Mouse (Mus musculus) embryonic stem cell, embryonic (primary cell): Measurements from ENCODE around the gene Tex22.

ENCODE experiments used
- CTCF ChIA-PET, 4 experiments: fragments of 300-600 bp in 2 of 4; fragments of 350-600 bp in 2 of 4; sonication (Branson Sonifier 250); formaldehyde crosslinking; loops; one replicate each; lab custom pipeline; 2022; ENCODE audit warnings: inconsistent platforms in 2 of 4; lab: Charles Lee
- POLR2A ChIA-PET, 4 experiments: fragments of 300-600 bp in 2 of 4; fragments of 350-600 bp in 2 of 4; sonication (Branson Sonifier 250); formaldehyde crosslinking; loops; one replicate each; lab custom pipeline; 2022; ENCODE audit warnings: antibody characterized with exemption in 4 of 4, inconsistent platforms in 1 of 4; lab: Charles Lee

Gene Tex22

DNA sequence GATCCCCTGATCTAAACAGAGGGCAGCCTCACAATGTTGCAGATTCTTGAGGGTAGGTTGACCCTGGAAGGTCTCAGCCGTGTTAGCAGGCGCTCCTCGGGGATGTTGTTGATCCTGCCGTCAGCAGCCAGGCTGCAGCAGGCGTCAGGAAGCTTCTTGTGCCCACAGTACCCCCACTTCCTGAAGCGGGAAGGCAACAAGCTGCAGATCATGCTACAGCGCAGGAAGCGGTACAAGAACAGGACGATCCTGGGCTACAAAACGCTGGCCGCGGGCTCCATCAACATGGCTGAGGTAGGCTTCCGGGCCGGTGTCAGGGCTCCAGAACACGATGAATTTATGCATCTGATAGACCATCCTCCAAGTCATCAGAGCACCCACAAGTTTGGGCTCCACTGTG is 27.4 kb upstream of the Tex22 start:
- CTCF ChIA-PET, result interaction anchor here in 3 of 4 experiments (0.7 to 1.3 kb wide), 4 partner anchors 15 to 57 kb away, joined by 3 to 4 read pairs (median 4); partner anchors contain the start of gene Tex22 (in 1 of the 3)
- POLR2A ChIA-PET, result interaction anchor here in 2 of 4 experiments (1.3 kb wide), 2 partner anchors 27 to 105 kb away, joined by 3 to 4 read pairs; partner anchors contain the start of genes Nudt14 (in 1 of the 2) and Tex22 (in 1 of the 2)

DNA sequence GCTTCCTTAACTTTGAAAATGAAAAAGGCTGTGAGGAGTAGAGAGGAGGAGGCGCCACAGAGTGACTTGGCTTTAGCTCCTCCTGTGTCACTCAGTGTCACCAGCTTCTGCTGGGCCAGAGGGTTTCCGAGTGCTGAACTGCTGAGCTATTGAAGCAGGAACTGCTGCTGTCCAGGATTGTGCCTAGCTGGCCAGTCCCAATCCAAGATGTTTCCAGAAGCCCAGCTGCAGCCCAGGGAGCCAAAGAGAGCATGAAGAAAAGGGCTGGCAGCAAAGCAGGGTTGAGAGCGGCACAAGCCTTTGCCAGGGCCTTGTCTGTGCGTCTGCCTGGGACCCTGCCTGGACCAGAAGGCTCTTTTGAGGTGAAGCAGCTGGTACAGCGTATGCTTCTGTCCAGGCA is 26.2 kb upstream of the Tex22 start:
- ChIA-PET CTCF (interaction anchor here in 1 of 4 experiments (1.2 kb wide), 1 partner anchor 26 kb away, joined by 4 read pairs; the partner anchor contains the start of gene Tex22), POLR2A (interaction anchor here in 3 of 4 experiments (0.6 to 1.3 kb wide), 6 partner anchors 8 to 106 kb away, joined by 3 to 4 read pairs (median 3); partner anchors contain the start of genes Tex22 (in 2 of the 3) and Nudt14 (in 1 of the 3))

DNA sequence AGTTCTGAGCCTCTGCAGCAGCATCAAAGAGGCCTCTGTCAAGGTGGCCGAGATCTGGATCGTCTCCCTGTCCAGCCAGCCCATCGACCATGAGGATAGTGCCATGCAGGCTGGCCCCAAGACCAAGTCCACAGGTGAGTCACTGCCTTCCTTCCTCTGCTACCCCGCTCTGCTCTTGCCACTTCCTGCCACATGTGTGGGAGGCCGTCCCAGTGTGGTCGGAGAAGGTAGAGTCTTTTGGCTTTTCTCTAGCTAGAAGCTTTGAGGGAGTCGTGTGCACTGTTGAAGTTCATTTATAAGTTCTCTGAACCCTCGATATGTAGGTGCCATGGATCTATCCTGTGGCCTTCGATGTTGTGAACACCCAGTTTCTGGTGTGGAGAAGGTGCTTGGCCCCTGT is 24.5 kb upstream of the Tex22 start:
- POLR2A ChIA-PET, result no interaction called here
- CTCF ChIA-PET, result no interaction called here

DNA sequence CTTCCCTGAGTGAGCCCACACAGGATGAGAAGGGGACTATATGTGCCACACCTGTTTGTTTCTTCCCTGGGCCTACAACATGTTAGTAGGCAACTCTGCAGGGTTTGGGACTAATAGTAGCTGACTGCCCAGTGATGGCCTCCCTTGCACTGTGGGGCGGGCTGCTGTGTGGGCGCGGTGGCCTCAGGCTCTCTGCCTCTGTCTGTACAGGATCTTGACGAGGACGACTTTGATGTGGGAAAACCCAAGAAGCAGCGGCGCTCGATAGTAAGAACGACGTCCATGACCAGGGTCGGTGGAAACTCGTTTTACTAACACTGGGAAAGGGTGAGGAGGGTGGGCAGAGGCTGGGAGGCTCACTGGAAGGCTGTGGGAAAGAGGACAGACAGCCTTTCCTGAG is 23.6 kb upstream of the Tex22 start:
- ChIA-PET POLR2A (interaction anchor here in 1 of 4 experiments (1.1 kb wide), 1 partner anchor 67 kb away, joined by 3 read pairs; no protein-coding TSS in a partner anchor), CTCF (interaction anchor here in 1 of 4 experiments (1.2 kb wide), 1 partner anchor 16 kb away, joined by 3 read pairs; no protein-coding TSS in a partner anchor)

DNA sequence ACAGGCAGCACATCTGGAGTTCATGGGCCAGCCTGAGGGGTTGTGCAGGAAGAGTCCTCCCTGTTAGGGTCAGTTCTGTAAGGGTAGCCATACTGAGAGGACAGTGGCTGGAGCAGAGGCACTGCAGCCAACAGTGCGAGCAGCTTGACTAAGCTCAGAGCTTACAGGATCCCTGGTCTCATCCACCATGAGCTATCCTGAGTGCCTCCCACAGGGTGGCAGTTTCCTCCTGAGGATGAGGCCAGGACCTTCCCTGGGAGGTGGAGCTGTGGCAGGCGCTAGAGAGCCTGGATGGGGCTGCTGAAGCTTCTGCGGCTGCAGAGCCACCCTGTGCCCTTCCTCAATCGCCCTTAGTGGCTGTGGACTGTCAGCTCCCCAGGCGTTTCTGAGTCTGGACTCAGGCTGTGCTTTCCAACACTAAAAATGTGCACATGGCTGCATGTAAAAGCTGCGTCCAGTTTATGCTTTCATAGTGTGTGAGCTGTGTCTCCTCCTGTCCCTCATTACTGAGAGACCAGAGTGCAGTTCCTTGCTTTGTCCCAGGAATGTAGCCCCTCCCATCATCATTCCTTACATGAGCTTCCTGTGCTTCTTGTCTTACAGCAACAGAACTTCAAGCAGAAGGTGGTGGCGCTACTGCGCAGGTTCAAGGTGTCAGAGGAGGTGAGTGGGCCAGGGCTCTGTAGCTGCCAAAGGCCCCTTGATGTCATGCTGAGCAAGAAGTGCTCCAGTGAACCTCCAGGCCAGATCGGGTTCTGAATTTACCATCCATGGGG is 22.5 kb upstream of the Tex22 start:
- ChIA-PET POLR2A (interaction anchor here in 3 of 4 experiments (0.7 to 1.5 kb wide), 15 partner anchors 8 to 288 kb away, joined by 3 to 7 read pairs (median 3); partner anchors contain the start of genes Brf1 (in 2 of the 3), Btbd6 (in 1 of the 3), Pacs2 (in 1 of the 3) and Tedc1 (in 1 of the 3)), CTCF (interaction anchor here in 3 of 4 experiments (0.5 to 2.0 kb wide), 12 partner anchors 9 to 168 kb away, joined by 3 to 14 read pairs (median 3); partner anchors contain the start of gene Tex22 (in 2 of the 3))

DNA sequence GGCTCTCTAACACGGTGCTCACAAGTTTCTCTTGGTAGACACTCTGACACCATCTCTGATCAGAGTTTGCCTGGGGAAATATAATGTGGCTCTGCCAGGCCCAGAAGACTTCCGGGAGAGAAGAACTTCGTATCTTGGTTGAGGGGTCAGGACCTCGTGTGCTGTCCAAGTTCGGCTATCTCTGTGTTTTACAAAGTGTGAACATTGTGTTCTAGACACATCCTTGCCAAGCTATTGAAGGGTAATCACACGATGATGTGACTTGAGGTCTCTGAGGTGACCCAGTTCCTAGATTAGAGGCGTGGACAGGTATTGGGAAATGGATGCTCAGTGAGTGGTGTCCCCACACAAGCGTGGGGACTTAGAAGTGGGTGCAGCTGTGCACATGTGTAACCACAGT is 18.2 kb upstream of the Tex22 start:
- ChIA-PET CTCF (interaction anchor here in 1 of 4 experiments (0.9 to 2.0 kb wide), 2 partner anchors 19 kb away, joined by 3 to 7 read pairs; partner anchors contain the start of gene Tex22), POLR2A (interaction anchor here in 2 of 4 experiments (0.9 to 1.0 kb wide), 2 partner anchors 18 to 19 kb away, joined by 4 read pairs; partner anchors contain the start of gene Tex22 (in 2 of the 2))

DNA sequence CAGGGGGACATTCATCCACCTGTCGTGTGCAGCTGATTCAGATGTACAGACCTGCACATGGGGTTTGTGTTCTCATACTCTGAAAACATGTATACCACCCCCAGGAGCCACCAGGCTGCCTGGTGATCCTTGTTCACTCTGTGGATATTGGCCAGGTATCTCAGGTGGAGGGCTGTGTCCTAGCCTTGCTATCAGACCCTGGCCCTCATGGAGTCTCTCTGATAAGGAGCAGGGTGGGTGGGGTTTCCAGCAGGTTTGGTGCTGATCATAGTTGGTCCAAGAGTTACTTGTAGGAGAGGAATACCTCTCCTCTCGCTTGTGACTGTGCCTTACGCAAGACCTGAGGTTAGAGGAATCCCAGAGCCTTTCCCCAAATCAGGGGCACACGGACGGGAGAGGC is 14.1 kb upstream of the Tex22 start:
- POLR2A ChIA-PET, result interaction anchor here in 2 of 4 experiments (0.8 to 2.0 kb wide), 5 partner anchors 8 to 25 kb away, joined by 3 to 9 read pairs (median 3); partner anchors contain the start of gene Tex22 (in 1 of the 2)

DNA sequence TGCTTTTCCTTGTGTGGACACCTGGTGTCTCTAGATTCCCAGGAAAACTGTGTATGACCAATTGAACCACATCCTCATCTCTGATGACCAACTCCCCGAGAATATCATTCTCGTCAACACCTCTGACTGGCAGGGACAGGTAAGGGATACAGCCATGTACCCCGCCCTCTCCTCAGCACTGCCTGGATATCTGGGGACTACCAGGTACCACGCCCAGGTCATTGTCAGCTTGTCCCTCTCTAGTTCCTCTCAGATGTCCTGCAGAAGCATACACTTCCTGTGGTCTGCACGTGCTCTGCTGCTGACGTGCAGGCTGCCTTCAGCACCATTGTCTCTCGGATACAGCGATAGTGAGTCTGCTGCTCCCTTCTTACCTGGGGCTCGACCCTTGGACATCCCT is 12.7 kb upstream of the Tex22 start:
- CTCF ChIA-PET, result interaction anchor here (0.7 to 2.0 kb wide), 7 partner anchors 12 to 105 kb away, joined by 3 to 16 read pairs (median 4); partner anchors contain the start of gene Tex22 (in 3 of the 4)
- POLR2A ChIA-PET, result interaction anchor here in 2 of 4 experiments (0.6 to 1.3 kb wide), 7 partner anchors 12 to 233 kb away, joined by 3 to 6 read pairs (median 4); partner anchors contain the start of genes Cdca4 (in 1 of the 2) and Tex22 (in 1 of the 2)

More for the DNA sequence above, 14.1 kb upstream of the Tex22 start:
- CTCF ChIA-PET, result interaction anchor here in 2 of 4 experiments (0.6 to 2.0 kb wide), 3 partner anchors 14 to 41 kb away, joined by 3 to 7 read pairs (median 4); partner anchors contain the start of gene Tex22 (in 1 of the 2)

DNA sequence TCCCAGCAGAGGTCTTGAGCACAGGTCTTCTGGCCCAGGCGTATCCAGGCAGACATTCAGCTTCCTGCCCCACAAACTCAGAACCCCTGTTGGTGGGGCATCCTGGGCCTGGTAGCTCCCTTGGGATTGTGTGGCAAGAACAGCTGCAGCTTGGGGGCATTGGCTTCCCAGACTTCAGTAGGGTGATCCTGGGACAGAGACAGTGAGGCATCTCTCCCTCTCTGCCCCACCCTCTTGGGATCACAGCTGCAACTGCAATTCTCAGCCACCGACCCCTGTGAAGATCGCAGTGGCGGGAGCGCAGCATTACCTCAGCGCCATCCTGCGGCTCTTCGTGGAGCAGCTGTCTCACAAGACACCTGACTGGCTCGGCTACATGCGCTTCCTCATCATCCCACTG is 12.1 kb upstream of the Tex22 start:
- CTCF ChIA-PET, result interaction anchor here (0.7 to 2.0 kb wide), 11 partner anchors 8 to 107 kb away, joined by 3 to 16 read pairs (median 4); partner anchors contain the start of gene Tex22 (in 3 of the 4)
- POLR2A ChIA-PET, result interaction anchor here in 2 of 4 experiments (0.6 to 1.3 kb wide), 8 partner anchors 10 to 233 kb away, joined by 3 to 6 read pairs (median 4); partner anchors contain the start of genes Cdca4 (in 1 of the 2) and Tex22 (in 1 of the 2)

DNA sequence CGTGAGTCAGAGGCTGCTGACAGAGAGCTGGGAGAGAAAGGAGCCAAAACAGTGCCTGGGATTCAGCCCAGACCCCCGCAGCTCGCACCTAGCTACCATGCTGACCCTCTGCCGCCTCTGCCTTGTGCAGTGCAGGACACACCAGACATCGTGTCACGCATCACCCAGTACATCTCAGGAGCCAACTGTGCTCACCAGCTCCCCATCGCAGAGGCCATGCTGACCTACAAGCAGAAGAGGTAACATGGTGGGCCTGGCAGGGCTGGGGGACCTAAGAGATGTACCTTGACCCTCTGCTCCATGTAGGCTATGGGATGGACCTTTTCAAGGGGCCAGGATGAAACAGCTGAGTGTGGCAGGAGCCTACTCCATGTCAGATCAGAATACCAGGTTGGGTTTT is 10.6 kb upstream of the Tex22 start:
- ChIA-PET CTCF (interaction anchor here in 1 of 4 experiments (0.5 kb wide), 1 partner anchor 61 kb away, joined by 3 read pairs; no protein-coding TSS in a partner anchor), POLR2A (interaction anchor here in 2 of 4 experiments (1.0 to 1.5 kb wide), 2 partner anchors 10 to 11 kb away, joined by 3 to 4 read pairs; partner anchors contain the start of gene Tex22 (in 1 of the 2))

DNA sequence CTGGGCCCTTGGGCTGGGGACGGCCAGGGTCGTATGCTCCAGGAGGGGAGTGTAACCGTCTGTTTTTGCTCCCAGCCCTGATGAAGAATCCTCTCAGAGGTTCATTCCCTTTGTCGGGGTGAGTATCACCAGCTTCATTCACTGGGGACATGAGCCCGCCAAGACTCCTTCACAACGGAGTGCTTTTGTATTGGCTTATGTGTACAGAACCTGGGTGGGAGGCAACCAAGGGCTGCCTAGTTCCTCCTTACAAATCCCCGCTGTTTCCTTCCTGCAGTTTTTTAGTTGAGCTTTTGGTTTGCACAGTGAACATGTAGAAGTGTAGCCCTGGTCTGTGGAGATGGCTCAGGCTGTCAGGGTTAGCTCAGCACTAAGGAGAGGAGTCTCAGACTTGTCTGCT is 6.3 kb upstream of the Tex22 start:
- POLR2A ChIA-PET, result no interaction called here

DNA sequence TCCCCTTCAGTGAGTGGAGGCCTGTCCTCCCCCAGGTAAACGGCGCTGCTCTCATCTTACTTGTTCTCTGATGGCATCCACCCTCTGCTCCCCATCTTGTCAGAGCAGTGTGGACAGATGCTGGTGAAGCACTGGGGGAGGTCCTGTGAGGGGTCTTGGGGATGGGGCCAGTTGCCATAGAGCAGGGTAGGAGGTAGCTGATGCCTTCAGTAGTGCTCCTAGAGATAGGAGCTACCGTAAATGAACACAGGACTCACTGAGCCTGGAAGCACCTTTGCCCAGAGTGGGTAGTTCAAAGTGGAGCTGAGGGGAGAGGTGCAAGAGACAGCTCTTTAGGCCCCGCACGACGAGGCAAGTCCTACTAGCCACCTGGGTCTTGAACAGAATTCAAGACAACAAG is 4.9 kb upstream of the Tex22 start:
- POLR2A ChIA-PET, result interaction anchor here in 1 of 4 experiments (0.5 to 1.0 kb wide), 2 partner anchors 32 to 42 kb away, joined by 3 read pairs; no protein-coding TSS in a partner anchor
- CTCF ChIA-PET, result interaction anchor here in 1 of 4 experiments (0.6 kb wide), 1 partner anchor 397 kb away, joined by 3 read pairs; no protein-coding TSS in a partner anchor

More for the DNA sequence above, 6.3 kb upstream of the Tex22 start:
- CTCF ChIA-PET, result interaction anchor here in 1 of 4 experiments (1.2 kb wide), 1 partner anchor 41 kb away, joined by 3 read pairs; no protein-coding TSS in a partner anchor

DNA sequence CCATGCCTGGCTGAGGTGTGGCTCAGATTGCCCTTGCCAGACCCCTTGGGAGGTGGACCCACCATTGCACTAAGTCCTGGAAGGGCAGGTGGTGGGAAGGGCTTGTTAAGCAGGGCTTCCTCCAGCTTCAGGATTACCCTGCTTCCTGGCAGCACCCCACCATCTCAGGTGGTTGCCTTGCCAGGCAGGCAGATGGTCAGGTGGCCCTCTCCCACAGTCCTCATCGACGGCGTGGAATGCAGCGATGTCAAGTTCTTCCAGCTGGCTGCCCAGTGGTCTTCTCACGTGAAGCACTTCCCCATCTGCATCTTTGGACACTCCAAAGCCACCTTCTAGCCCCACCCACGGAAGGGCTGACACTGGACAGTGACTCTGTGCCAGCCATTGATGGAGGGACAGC is 3.0 kb upstream of the Tex22 start:
- ChIA-PET POLR2A (interaction anchor here in 1 of 4 experiments (1.3 kb wide), 1 partner anchor 16 kb away, joined by 3 read pairs; no protein-coding TSS in a partner anchor), CTCF (interaction anchor here in 2 of 4 experiments (0.6 to 5.3 kb wide), 4 partner anchors 18 to 68 kb away, joined by 3 to 33 read pairs (median 4); no protein-coding TSS in a partner anchor)

DNA sequence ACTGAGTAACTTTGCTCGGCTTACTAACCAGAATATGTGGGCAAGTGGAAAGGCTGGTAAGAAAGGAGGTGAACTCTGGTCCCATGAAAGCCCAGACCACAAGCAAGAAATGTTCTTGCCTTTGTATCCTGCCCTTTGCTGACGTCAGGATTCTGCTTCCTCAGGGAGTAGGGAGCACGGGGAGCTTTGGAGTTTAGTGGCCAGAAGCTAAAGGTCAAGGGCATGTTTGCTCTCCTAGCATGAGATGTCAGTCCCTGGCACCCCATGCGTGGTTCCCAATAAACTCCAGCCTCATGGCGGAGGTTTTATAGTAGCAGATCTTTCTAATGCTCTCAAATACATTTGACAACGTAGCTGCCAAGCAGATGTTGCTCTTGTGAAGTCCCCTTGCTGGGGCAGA is 2.5 kb upstream of the Tex22 start:
- ChIA-PET CTCF (interaction anchor here in 2 of 4 experiments (0.6 to 5.3 kb wide), 6 partner anchors 18 to 69 kb away, joined by 3 to 33 read pairs (median 4); no protein-coding TSS in a partner anchor), POLR2A (interaction anchor here in 2 of 4 experiments (1.3 to 1.4 kb wide), 2 partner anchors 17 to 33 kb away, joined by 3 read pairs; no protein-coding TSS in a partner anchor)

DNA sequence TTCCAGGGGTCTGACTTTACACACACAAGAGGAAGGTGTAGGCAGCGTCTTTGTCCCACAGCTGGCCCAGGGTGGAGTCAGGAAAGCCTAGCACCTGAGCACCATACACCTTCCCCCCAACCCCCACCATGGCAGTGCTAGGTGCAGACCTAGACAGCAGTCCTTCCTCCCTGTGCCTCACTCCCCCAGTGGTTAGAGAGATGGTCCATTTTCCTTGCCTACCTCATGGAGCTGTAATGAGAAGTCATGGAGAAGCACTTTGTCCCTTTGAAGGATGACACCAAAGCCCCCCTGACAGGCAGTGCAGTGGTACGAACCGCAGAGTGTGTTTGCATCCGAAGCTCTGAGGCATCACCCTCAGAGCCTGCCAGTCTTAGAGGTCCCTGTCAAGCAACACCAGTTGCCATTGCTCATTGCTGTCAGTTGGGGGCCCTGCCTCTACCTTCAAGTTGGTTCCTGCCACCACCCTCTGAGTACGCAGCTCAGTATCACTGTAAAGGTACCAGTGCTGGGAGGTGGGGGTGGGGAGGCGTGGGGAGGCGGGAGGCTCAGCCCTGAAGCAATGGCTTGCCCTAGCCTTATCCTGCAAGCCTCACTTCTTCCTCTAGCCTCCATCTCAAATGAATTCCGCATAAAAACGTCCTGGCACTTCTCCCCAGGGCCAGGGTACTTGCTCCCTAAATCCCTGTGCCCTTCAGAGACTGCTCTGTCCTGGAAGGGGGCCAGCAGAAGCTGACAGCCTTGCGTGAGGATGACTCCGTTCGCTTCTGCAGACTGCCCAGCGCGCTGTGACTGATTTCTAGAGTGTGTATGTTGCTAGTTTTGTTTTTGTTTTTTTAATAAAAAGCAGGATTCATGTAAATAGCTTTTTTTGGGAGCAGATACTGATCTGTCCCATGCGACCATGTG is 628 bp upstream of the Tex22 start:
- ChIA-PET POLR2A (interaction anchor here (0.5 to 3.1 kb wide), 69 partner anchors 8 to 783 kb away, joined by 3 to 36 read pairs (median 4); partner anchors contain the start of genes Brf1 (in 2 of the 4), Btbd6 (in 2 of the 4), Mta1 (in 2 of the 4) and Cdca4 (in 1 of the 4)), CTCF (interaction anchor here (0.6 to 5.3 kb wide), 82 partner anchors 8 to 522 kb away, joined by 3 to 33 read pairs (median 5); partner anchors contain the start of genes Crip1 (in 2 of the 4), Crip2 (in 2 of the 4), Pacs2 (in 2 of the 4) and Brf1 (in 1 of the 4))

DNA sequence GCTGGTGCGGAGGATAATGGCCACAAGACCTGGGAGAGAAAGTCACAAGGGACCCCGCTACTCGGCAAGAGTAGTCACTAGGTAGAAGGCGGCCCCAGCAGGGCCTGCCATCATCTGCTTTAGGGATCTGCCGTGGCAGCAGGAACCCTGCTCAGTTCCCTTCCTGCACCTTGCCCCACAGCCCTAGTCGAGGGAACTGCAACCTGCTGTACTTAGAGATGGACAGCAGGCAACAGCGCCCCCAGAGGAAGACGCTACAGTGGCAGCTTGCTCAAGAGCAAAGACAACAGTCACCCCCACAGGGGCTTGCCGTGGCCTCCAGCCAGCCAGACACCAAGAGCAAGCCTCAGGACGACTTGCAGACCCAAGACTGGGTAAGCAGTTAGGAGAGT is 757 bp downstream of the Tex22 start:
- ChIA-PET CTCF (interaction anchor here (0.7 to 5.3 kb wide), 66 partner anchors 8 to 523 kb away, joined by 3 to 33 read pairs (median 5); partner anchors contain the start of genes Crip1 (in 2 of the 4), Brf1 (in 1 of the 4), Crip2 (in 1 of the 4) and Mta1 (in 1 of the 4)), POLR2A (interaction anchor here (0.6 to 3.1 kb wide), 48 partner anchors 10 to 325 kb away, joined by 3 to 36 read pairs (median 4); partner anchors contain the start of genes Brf1 (in 2 of the 4), Btbd6 (in 2 of the 4), Cdca4 (in 1 of the 4) and Crip2 (in 1 of the 4))
